Mouse (Mus musculus) embryonic facial prominence, embryonic 10.5 days (tissue): ENCODE results near the gene Prdx5. TPM values are rescaled to one million over a fixed set of nuclear protein-coding genes. Genes with fewer than 3 reads are reported as not detected.

Experiments
- DNase-seq: peaks from one replicate; pipeline ENCODE4 v3.0.0-alpha.2; 2017; ENCODE audit warnings: low spot score
- H3K27ac ChIP-seq: fragments of 300-500 bp; sonication (generic); replicated peaks from 2 replicates; pipeline ENCODE4 v1.5.1; 2016; ENCODE audit warnings: mild to moderate bottlenecking
- H3K27me3 ChIP-seq: fragments of 300-500 bp; sonication (generic); replicated peaks from 2 replicates; pipeline ENCODE4 v1.6.1; 2016; ENCODE audit warnings: low read depth, mild to moderate bottlenecking; ENCODE audit not compliant: poor library complexity, severe bottlenecking
- H3K36me3 ChIP-seq: fragments of 300-500 bp; sonication (generic); replicated peaks from 2 replicates; pipeline ENCODE4 v1.6.1; 2016; ENCODE audit warnings: mild to moderate bottlenecking, moderate library complexity
- H3K4me1 ChIP-seq: fragments of 300-500 bp; sonication (generic); 2 replicates; pipeline ENCODE4 v1.6.1; 2016
- H3K4me3 ChIP-seq: fragments of 300-500 bp; sonication (generic); 2 replicates; pipeline ENCODE4 v1.5.1; 2016; ENCODE audit warnings: mild to moderate bottlenecking, moderate library complexity
- H3K9me3 ChIP-seq: fragments of 300-500 bp; sonication (generic); 2 replicates; pipeline ENCODE4 v1.6.1; 2016; ENCODE audit warnings: mild to moderate bottlenecking
- WGBS: fragments of 180-500 bp; shearing (Covaris S2); methylation state at CpG from one replicate; pipeline ENCODE4 v1.1.7; 2016; 5-methylcytosine and 5-hydroxymethylcytosine counted together
- microRNA-seq: library from miRNA; unstranded; fragments of <30 nt; microRNA quantifications from one replicate; pipeline ENCODE4, GENCODE M21; 2017
- polyA plus RNA-seq: library from polyadenylated mRNA; unstranded; fragments of >200 nt; fragmentation: Nextera tagmentation; extraction: Ambion mirVana; gene quantifications from 2 replicates; pipeline ENCODE4 v1.2.1, GENCODE M21; 2016

Gene Prdx5
- polyA plus RNA-seq, 1 experiment from 2014 or later = 140 TPM

GRCm38 (mm10) chr19:6857391-6858005, 52.4 kb downstream of the Prdx5 start:
- Histone ChIP-seq H3K27me3 (peaks cover 44% of the 10 kb centered on the region), H3K27ac (no peak overlapping the region), H3K4me3 (no peak overlapping the region), H3K9me3 (no peaks in the 10 kb centered on the region), H3K4me1 (peaks cover 34% of the 10 kb centered on the region), H3K36me3 (no peaks in the 10 kb centered on the region)
- no peak for DNase-seq
- WGBS = 77% methylated on average over 9 of the region's 9 CpGs

DNA sequence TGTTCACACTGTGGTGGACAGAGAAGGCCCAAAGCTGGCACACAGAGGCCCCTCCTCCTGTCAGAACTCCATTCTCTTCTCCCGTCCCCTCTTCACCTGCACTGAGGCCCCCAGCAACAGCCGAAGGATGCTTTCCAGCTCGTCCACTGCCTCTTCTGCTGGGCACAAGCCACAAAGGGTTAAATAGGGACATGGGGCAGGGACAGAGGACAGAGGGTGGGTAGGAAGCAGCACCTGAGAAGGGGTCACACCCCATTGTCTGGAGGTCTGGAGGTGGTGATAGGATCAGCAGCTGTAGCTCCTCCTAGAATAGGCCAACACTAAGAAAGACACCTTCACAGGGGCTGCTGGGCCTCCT, 52.9 kb downstream of the Prdx5 start:
- Histone ChIP-seq H3K4me1 (peaks cover 37% of the 10 kb centered on the region), H3K27ac (no peak overlapping the region), H3K9me3 (no peaks in the 10 kb centered on the region), H3K4me3 (no peak overlapping the region), H3K36me3 (no peaks in the 10 kb centered on the region), H3K27me3 (peaks cover 45% of the 10 kb centered on the region)
- no peak for DNase-seq
- WGBS = 59% methylated on average over 3 of the region's 3 CpGs

Small RNAs within 50 kb of the gene (microRNA-seq; reads per million reads assigned to microRNA genes)
- gene Mir6990 = 1.2 reads per million

Other genes with a start within 250 kb of the Prdx5 start
- gene Rps6ka4, start 69.5 kb downstream of the Prdx5 start, polyA plus RNA-seq = 5.3 and 7.0 TPM in 2 replicates
- gene Ccdc88b, start 51.9 kb downstream of the Prdx5 start, polyA plus RNA-seq = 0.62 and 0.67 TPM in 2 replicates
- 150 and 168 TPM in 2 replicates for gene Trmt112, start 408 bp downstream of the Prdx5 start, polyA plus RNA-seq
- 7.9 and 8.9 TPM in 2 replicates for gene Esrra, start 11.7 kb upstream of the Prdx5 start, polyA plus RNA-seq
- 0.68 and 0.74 TPM in 2 replicates for gene Catsperz, start 15.3 kb upstream of the Prdx5 start, polyA plus RNA-seq
- gene Kcnk4, start 24.4 kb upstream of the Prdx5 start, polyA plus RNA-seq = 0.23 TPM in 1 of 2 replicates, not detected in the other
- gene Bad, start 31.8 kb upstream of the Prdx5 start, polyA plus RNA-seq = 53.4 and 55.1 TPM in 2 replicates
- gene Gpr137, start 32.4 kb upstream of the Prdx5 start, polyA plus RNA-seq = 26.9 and 27.5 TPM in 2 replicates
- 217 and 235 TPM in 2 replicates for gene Ppp1r14b, start 64.9 kb upstream of the Prdx5 start, polyA plus RNA-seq
- 32.8 and 37.0 TPM in 2 replicates for gene Plcb3, start 66.4 kb upstream of the Prdx5 start, polyA plus RNA-seq
- gene Fkbp2, start 70.4 kb upstream of the Prdx5 start, polyA plus RNA-seq = 100.0 and 101 TPM in 2 replicates
- gene Vegfb, start 77.5 kb upstream of the Prdx5 start, polyA plus RNA-seq = 36.0 and 36.9 TPM in 2 replicates
- gene Dnajc4, start 82.5 kb upstream of the Prdx5 start, polyA plus RNA-seq = 18.1 and 18.2 TPM in 2 replicates
- 20.1 and 20.9 TPM in 2 replicates for gene Nudt22, start 86.0 kb upstream of the Prdx5 start, polyA plus RNA-seq
- gene Trpt1, start 86.0 kb upstream of the Prdx5 start, polyA plus RNA-seq = 8.3 and 8.8 TPM in 2 replicates
- gene Fermt3, start 109.4 kb upstream of the Prdx5 start, polyA plus RNA-seq = 7.1 and 8.0 TPM in 2 replicates
- gene Stip1, start 129.9 kb upstream of the Prdx5 start, polyA plus RNA-seq = 453 and 489 TPM in 2 replicates
- gene Macrod1, start 146.7 kb upstream of the Prdx5 start, polyA plus RNA-seq = 5.0 and 5.4 TPM in 2 replicates
- gene Flrt1, start 195.6 kb upstream of the Prdx5 start, polyA plus RNA-seq = 2.5 and 2.9 TPM in 2 replicates